Mouse (Mus musculus) neural tube, embryonic 13.5 days (tissue): Measurements from ENCODE around the gene Ephb1. TPM values are rescaled to one million over a fixed set of nuclear protein-coding genes. Genes with fewer than 3 reads are reported as not detected.

ENCODE experiments used
- ATAC-seq: fragments of 200-750 bp; cut with Nextera tagmentation; 2 replicates; pipeline ENCODE4 v1.8.0; 2017; ENCODE audit warnings: low read depth, mild to moderate bottlenecking, moderate TSS enrichment, moderate library complexity
- H3K27ac ChIP-seq: fragments of 300-500 bp; sonication (generic); replicated peaks from 2 replicates; pipeline ENCODE4 v1.5.1; 2015; ENCODE audit warnings: moderate library complexity, mild to moderate bottlenecking, inconsistent platforms
- H3K27me3 ChIP-seq: fragments of 300-500 bp; sonication (generic); 2 replicates; pipeline ENCODE4 v1.6.1; 2015; ENCODE audit warnings: mild to moderate bottlenecking, inconsistent platforms
- H3K36me3 ChIP-seq: fragments of 300-500 bp; sonication (generic); 2 replicates; pipeline ENCODE4 v1.6.1; 2015; ENCODE audit warnings: mild to moderate bottlenecking, inconsistent platforms
- H3K4me1 ChIP-seq: fragments of 300-500 bp; sonication (generic); replicated peaks from 2 replicates; pipeline ENCODE4 v1.6.1; 2015; ENCODE audit warnings: inconsistent platforms
- H3K4me2 ChIP-seq: fragments of 300-500 bp; sonication (generic); 2 replicates; pipeline ENCODE4 v1.6.1; 2015; ENCODE audit warnings: inconsistent platforms, mild to moderate bottlenecking, moderate library complexity
- H3K4me3 ChIP-seq: fragments of 300-500 bp; sonication (generic); 2 replicates; pipeline ENCODE4 v1.5.1; 2015; ENCODE audit warnings: mild to moderate bottlenecking, inconsistent platforms
- H3K9ac ChIP-seq: fragments of 300-500 bp; sonication (generic); 2 replicates; pipeline ENCODE4 v1.6.1; 2015; ENCODE audit warnings: moderate library complexity, mild to moderate bottlenecking, inconsistent platforms
- H3K9me3 ChIP-seq: fragments of 300-500 bp; sonication (generic); 2 replicates; pipeline ENCODE4 v1.6.1; 2016; ENCODE audit warnings: inconsistent platforms
- WGBS: fragments of 180-500 bp; shearing (Covaris S2); methylation state at CpG from one replicate; pipeline ENCODE4 v1.1.7; 2015; 5-methylcytosine and 5-hydroxymethylcytosine counted together
- polyA plus RNA-seq: library from polyadenylated mRNA; unstranded; fragments of >200 nt; fragmentation: Nextera tagmentation; extraction: Ambion mirVana; gene quantifications from 2 replicates; pipeline ENCODE4 v1.2.1, GENCODE M21; 2015

The Ephb1 gene
- polyA plus RNA-seq, 1 experiment from 2014 or later, result 33.6 TPM

GRCm38 (mm10) chr9:102066601-102067000, 287.9 kb downstream of the Ephb1 start:
- H3K27ac ChIP-seq, result no peak overlapping the region
- no peaks in the 10 kb centered on the region for H3K36me3 ChIP-seq
- ATAC-seq, result no peak
- peaks cover 16% of the 10 kb centered on the region for H3K4me1 ChIP-seq
- H3K9ac ChIP-seq, result no peak overlapping the region
- H3K4me3 ChIP-seq, result no peak overlapping the region
- WGBS, result 75% methylated on average over 10 of the region's 10 CpGs
- no peak overlapping the region for H3K4me2 ChIP-seq
- H3K9me3 ChIP-seq, result no peaks in the 10 kb centered on the region
- no peaks in the 10 kb centered on the region; the same call in 1 of the 2 replicates for H3K27me3 ChIP-seq

- H3K9me3 ChIP-seq, result no peaks in the 10 kb centered on the region
- H3K9ac ChIP-seq, result no peak overlapping the region
- H3K27ac ChIP-seq, result peak overlapping the region; percentile 28; the same call in 1 of the 2 replicates
- no peak overlapping the region for H3K4me3 ChIP-seq
- 16% methylated on average over 2 of the region's 2 CpGs for WGBS
- H3K27me3 ChIP-seq, result no peaks in the 10 kb centered on the region
- H3K36me3 ChIP-seq, result no peaks in the 10 kb centered on the region
- H3K4me1 ChIP-seq, result peaks cover 17% of the 10 kb centered on the region
- no peak overlapping the region for H3K4me2 ChIP-seq
- peak; percentile 72; the same call in 1 of the 2 replicates for ATAC-seq
These were observed 308.6 kb downstream of the Ephb1 start for GRCm38 (mm10) chr9:102045886-102046285.

GRCm38 (mm10) chr9:102045111-102045861, 309.2 kb downstream of the Ephb1 start:
- no peak overlapping the region for H3K4me2 ChIP-seq
- H3K4me1 ChIP-seq, result peaks cover 17% of the 10 kb centered on the region
- H3K27ac ChIP-seq, result 0 out of 2 replicates have a peak overlapping the region, but pooled peaks have one; percentile 28
- H3K9ac ChIP-seq, result peak overlapping the region; percentile 12; the same call in 1 of the 2 replicates
- H3K4me3 ChIP-seq, result no peak overlapping the region
- 22% methylated on average over 8 of the region's 8 CpGs for whole genome bisulfite sequencing
- H3K9me3 ChIP-seq, result no peaks in the 10 kb centered on the region
- no peak for ATAC-seq
- no peaks in the 10 kb centered on the region for H3K36me3 ChIP-seq
- no peaks in the 10 kb centered on the region for H3K27me3 ChIP-seq

DNA sequence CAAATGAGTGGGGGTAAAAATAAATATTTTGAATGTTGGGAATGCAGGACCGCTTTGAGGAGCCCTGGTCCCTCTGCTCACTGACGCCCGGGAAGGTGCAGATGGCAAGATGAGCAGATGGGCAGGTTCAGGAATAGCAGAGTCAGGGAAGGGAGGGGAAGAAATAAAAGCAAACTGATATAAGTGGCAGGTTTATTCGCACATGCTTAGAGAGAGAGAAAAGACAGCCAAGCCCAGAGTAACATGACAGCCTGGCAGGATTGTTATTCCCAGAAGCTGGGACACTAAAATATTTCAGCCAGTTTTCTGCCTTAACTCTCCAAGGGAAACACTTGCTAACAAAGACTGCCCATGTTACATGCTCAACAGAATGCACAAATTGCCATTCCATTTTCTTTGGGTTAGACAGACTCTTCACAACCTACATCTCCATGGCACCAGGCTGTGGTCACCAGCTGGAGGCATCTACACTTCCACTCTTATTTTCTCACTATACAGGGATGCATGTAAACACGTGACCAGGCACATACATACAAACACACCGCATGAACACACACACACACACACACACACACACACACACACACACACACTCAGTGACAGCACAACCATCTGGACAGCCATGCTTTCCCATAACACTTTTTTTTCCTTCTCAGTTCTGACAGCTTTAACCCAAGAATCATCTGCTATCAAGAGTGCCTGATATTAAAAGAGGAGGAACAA, 315.3 kb downstream of the Ephb1 start:
- Histone ChIP-seq H3K9ac (no peak overlapping the region), H3K4me3 (no peak overlapping the region), H3K27ac (no peak overlapping the region; the same call in 1 of the 2 replicates), H3K9me3 (no peaks in the 10 kb centered on the region), H3K4me1 (peaks cover 6% of the 10 kb centered on the region; the same call in 1 of the 2 replicates), H3K4me2 (no peak overlapping the region), H3K36me3 (no peaks in the 10 kb centered on the region), H3K27me3 (no peaks in the 10 kb centered on the region)
- 67% methylated on average over 6 of the region's 6 CpGs for WGBS
- no peak for ATAC-seq

- no peak for ATAC-seq
- peaks cover 19% of the 10 kb centered on the region; the same call in 1 of the 2 replicates for H3K4me1 ChIP-seq
- H3K4me3 ChIP-seq, result no peak overlapping the region
- no peaks in the 10 kb centered on the region for H3K27me3 ChIP-seq
- WGBS, result 70% methylated on average over 5 of the region's 5 CpGs
- no peaks in the 10 kb centered on the region for H3K36me3 ChIP-seq
- no peak overlapping the region for H3K27ac ChIP-seq
- H3K9ac ChIP-seq, result no peak overlapping the region
- H3K9me3 ChIP-seq, result no peaks in the 10 kb centered on the region
- no peak overlapping the region for H3K4me2 ChIP-seq
These were observed 318.4 kb downstream of the Ephb1 start for GRCm38 (mm10) chr9:102036132-102036531.

- H3K27me3 ChIP-seq, result no peaks in the 10 kb centered on the region
- H3K4me2 ChIP-seq, result no peak overlapping the region
- H3K4me1 ChIP-seq, result peaks cover 13% of the 10 kb centered on the region; the same call in 1 of the 2 replicates
- no peaks in the 10 kb centered on the region for H3K9me3 ChIP-seq
- H3K27ac ChIP-seq, result no peak overlapping the region
- no peak overlapping the region for H3K4me3 ChIP-seq
- no peak overlapping the region for H3K9ac ChIP-seq
- H3K36me3 ChIP-seq, result no peaks in the 10 kb centered on the region
- no peak for ATAC-seq
- WGBS, result 68% methylated on average over 5 of the region's 5 CpGs
These were observed 321.3 kb downstream of the Ephb1 start for GRCm38 (mm10) chr9:102033231-102033630.

- Histone ChIP-seq H3K4me1 (peaks cover 13% of the 10 kb centered on the region; the same call in 1 of the 2 replicates), H3K36me3 (no peaks in the 10 kb centered on the region), H3K4me3 (no peak overlapping the region), H3K4me2 (no peak overlapping the region), H3K9ac (no peak overlapping the region), H3K27me3 (no peaks in the 10 kb centered on the region), H3K27ac (no peak overlapping the region), H3K9me3 (no peaks in the 10 kb centered on the region)
- WGBS, result 80% methylated on average over 8 of the region's 8 CpGs
- no peak for ATAC-seq
These were observed 322.1 kb downstream of the Ephb1 start for GRCm38 (mm10) chr9:102032376-102032775.

DNA sequence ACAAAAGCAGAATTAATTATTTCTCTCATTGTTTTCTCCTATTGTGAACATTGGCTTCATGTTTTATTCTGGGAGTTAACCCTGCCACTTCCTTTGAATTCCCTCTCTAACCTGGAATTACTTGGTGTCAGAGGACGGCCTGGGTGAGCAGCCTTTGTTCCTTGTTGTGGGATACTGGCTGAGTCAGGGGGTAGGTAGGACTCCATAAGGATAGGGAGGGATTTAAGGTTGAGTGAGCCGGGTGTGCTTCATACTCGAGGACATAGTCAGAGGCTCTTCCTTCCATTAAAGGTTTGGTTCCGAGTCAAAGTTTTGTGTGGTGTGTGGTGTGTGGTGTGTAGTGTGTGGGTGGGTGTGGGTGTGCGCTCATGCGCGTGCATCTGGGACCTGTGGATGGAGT, 324.8 kb downstream of the Ephb1 start:
- H3K4me3 ChIP-seq, result no peak overlapping the region
- H3K9me3 ChIP-seq, result no peaks in the 10 kb centered on the region
- H3K9ac ChIP-seq, result no peak overlapping the region
- peaks cover 13% of the 10 kb centered on the region; the same call in 1 of the 2 replicates for H3K4me1 ChIP-seq
- no peak overlapping the region for H3K4me2 ChIP-seq
- no peaks in the 10 kb centered on the region for H3K27me3 ChIP-seq
- 81% methylated on average over 7 of the region's 7 CpGs for WGBS
- H3K27ac ChIP-seq, result no peak overlapping the region
- ATAC-seq, result no peak
- no peaks in the 10 kb centered on the region for H3K36me3 ChIP-seq

DNA sequence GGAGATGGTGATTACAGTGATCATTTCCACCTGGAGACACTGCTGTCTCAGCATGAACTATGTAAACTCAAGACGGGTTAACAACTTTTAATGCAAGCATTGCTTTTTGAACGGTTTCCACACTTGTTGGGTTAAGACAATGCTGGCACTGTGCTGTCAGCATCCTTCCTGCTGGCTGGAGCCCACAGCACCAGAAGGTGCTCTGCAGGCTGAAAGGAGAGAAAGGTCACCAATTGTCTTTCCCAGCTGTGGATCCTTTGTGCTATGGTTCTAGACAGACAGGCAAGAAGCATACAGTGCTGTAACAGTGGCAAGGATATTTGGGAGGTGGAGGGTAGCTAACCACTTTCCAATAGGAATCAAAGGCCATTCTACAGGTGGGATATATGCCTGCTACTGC, 328.4 kb downstream of the Ephb1 start:
- no peaks in the 10 kb centered on the region; the same call in 1 of the 2 replicates for H3K9me3 ChIP-seq
- H3K27ac ChIP-seq, result no peak overlapping the region
- no peak overlapping the region for H3K4me3 ChIP-seq
- H3K36me3 ChIP-seq, result no peaks in the 10 kb centered on the region
- H3K4me1 ChIP-seq, result no peaks in the 10 kb centered on the region
- no peaks in the 10 kb centered on the region for H3K27me3 ChIP-seq
- H3K9ac ChIP-seq, result no peak overlapping the region
- WGBS, result 43% methylated on average over 2 of the region's 2 CpGs
- H3K4me2 ChIP-seq, result no peak overlapping the region
- no peak for ATAC-seq

- Histone ChIP-seq H3K36me3 (no peaks in the 10 kb centered on the region), H3K4me1 (no peaks in the 10 kb centered on the region), H3K9ac (no peak overlapping the region), H3K4me2 (no peak overlapping the region), H3K9me3 (peaks cover 1% of the 10 kb centered on the region; the same call in 1 of the 2 replicates), H3K27ac (no peak overlapping the region), H3K4me3 (no peak overlapping the region), H3K27me3 (no peaks in the 10 kb centered on the region)
- no peak for ATAC-seq
- WGBS, result 93% methylated on average over 6 of the region's 6 CpGs
These were observed 329.4 kb downstream of the Ephb1 start for GRCm38 (mm10) chr9:102025141-102025540.

DNA sequence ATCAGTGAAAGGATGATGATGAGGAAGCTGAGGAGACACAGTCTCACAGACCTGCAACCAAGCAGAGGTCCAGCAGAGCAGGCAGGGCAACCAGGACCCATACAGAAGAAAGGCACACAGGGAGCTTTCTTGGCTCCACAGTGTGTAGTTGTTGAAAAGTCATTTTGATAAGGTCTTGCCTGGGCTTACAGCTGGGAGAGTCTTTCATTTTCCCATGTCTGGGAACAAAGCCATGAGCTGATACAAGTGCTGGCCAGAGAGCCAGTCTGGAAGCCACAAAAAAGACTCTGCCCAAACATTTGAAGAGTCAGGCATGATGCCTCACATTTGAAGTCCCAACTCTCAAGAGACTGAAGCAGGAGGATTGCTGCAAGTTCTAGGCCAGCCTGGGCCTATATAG, 339.0 kb downstream of the Ephb1 start:
- H3K36me3 ChIP-seq, result no peaks in the 10 kb centered on the region
- H3K9ac ChIP-seq, result no peak overlapping the region
- H3K4me2 ChIP-seq, result no peak overlapping the region
- H3K4me1 ChIP-seq, result no peaks in the 10 kb centered on the region
- no peaks in the 10 kb centered on the region for H3K27me3 ChIP-seq
- H3K4me3 ChIP-seq, result no peak overlapping the region
- 0 out of 2 replicates have a peak, but pooled peaks cover 6% of the 10 kb centered on the region for H3K9me3 ChIP-seq
- ATAC-seq, result no peak
- no peak overlapping the region for H3K27ac ChIP-seq

GRCm38 (mm10) chr9:102007706-102008105, 346.8 kb downstream of the Ephb1 start:
- Histone ChIP-seq H3K9ac (no peak overlapping the region), H3K27me3 (no peaks in the 10 kb centered on the region), H3K4me1 (peaks cover 12% of the 10 kb centered on the region), H3K4me3 (no peak overlapping the region), H3K36me3 (no peaks in the 10 kb centered on the region), H3K9me3 (no peaks in the 10 kb centered on the region), H3K4me2 (no peak overlapping the region), H3K27ac (no peak overlapping the region)
- WGBS, result 81% methylated on average over 10 of the region's 10 CpGs
- no peak for ATAC-seq
